Mouse (Mus musculus) frontal cortex, postnatal 36 days (tissue): ENCODE results near the gene Aldh5a1.
"Not testable (repeated sequence)": the region's sequence is repeated elsewhere in the genome, so short reads cannot be mapped to it uniquely, and the experiment has no call there.

Experiments
- DNase-seq, 2 experiments: peaks; one replicate each; pipeline ENCODE4 v3.0.0; 2022; ENCODE audit warnings: low spot score in 2 of 2

The Aldh5a1 gene

DNA sequence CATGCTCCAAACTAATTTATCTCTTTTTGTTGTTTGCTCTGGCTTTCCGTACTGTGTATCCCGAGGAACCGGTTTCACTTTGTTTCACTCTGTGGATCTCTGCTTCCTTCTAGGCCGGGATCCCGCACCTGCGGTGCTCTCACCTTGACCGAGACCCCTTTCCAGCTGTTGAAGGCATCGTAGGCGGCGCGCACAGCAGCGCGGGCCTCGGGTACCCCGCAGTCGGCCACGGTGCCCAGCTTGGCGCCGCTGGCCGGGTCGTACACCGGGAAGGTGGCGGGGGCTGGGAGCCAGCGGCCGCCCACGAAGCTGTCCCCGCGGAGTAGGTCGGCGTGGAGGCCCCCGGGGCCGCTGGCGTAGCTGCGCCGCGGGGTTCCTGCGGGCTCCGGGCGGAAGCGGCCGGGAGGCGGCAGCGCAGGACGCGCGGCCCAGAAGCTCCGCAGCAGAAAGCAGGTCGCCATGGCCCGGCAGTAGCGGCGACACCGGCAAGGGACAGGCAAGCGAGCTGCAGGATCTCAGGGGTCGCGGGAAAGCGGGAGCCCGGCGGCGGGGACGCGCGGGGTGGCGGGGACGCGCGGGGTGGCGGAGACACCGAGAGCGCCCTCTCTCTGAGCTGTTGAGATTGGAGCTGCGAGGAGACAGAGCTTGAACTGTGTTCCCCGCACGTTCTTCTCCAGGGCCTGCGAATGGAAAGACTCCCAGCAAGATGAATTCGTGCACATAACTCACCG, at the start of gene Aldh5a1:
TSS of gene Aldh5a1 (minus strand) at position 554 of the 731 bp plus-strand sequence.
- peak; percentile 78 to 81 for DNase-seq

DNA sequence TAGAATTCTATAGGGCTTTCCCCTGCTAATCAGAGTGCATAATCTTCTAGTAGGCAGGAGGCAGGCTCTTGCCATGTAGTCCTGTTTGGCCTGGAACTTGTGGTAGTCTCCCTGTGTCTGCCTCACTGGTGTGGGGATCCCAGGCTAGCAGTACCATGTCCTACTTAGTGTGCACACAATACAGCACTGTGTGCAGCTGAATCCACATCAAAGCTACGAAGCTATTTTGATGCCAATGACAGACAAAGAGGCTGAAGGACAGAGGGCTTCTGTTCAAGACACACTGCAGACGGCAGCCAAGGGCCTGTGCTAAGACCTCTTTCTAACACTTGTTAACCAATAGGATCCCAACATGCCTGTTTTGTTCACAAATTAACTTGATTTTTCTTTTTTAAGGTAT, 48.0 kb upstream of the Aldh5a1 start:
- DNase-seq: peak in 1 of 2 experiments; percentile 40

DNA sequence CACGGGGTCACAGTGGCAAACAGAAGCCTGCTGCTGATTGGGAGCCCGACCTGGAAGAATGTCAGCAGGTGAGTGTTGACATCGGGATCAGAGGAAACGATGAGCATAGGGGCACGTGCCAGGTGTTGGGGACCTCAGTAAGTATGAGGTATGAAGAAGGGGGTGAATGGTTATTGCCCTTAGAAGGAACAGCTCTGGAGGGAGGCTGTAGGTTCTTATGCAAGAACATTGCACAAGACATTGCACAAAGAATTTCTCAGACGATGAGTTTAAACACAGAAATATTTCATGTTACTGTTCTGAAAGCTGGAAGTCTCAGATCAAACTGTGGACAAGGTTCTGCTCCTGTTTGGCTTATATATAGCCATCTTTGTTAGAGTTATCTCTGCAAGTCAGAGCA, 43.6 kb upstream of the Aldh5a1 start:
- DNase-seq: no peak

DNA sequence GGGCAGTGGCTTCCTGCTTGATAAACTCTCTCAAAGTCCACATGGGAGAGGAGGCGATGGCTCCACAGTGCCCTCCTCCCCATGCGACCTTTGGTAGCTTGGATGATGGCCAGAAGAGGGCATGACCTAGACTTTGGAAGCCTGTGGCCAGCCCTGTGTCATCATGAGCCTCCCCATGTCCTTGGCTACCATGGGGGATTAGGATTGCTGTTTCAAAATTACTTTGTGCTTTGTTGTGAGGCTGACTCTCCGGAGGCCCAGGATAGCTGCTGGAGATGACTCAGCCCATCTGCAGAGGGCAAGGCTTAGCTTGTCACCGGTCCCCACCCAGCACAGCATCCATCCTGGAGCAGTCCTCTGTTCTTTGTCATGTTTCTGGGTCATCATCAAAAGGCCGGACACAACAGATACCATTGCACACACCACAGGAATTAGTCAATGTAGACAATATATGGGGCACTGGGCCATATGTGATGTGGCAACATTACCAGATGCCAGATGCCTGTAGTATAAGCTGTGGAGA, 40.4 kb upstream of the Aldh5a1 start:
- DNase-seq: peak in 1 of 2 experiments; percentile 13

DNA sequence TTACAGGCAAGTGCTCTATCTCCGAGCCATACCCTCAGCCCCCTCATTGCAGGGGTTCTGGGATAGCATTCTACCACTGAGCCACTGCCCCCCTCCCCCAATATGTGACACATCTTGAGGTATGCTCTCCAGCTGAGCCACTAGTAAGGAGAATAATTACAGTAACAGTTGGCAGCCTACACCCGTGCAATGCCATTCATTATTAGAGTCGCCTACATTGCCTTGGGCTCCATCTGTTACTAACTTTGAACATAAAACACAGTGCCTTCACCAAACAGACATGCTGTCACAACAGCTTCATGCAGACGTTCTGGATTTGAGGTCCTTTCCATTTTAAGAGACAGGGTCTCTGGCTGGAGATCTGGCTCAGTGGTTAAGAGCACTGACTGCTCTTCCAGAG, 38.9 kb upstream of the Aldh5a1 start:
- DNase-seq: peak in 1 of 2 experiments; percentile 12

DNA sequence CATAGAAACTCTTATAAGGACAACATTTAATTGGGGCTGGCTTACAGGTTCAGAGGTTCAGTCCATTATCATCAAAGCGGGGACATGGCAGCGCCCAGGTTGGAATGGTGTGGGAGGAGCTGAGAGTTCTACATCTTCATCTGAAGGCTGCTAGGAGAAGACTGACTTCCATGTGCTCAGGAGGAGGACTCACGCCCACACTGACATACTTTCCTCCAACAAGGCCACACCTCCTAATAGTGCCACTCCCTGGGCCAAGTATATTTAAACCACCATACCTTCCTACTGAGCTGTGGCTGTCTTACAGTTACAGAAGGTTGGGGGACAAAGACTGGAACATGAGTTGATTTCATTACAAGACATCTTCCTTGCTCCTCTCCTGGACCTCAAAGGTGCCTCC, 34.3 kb upstream of the Aldh5a1 start:
- DNase-seq: not testable (repeated sequence)

DNA sequence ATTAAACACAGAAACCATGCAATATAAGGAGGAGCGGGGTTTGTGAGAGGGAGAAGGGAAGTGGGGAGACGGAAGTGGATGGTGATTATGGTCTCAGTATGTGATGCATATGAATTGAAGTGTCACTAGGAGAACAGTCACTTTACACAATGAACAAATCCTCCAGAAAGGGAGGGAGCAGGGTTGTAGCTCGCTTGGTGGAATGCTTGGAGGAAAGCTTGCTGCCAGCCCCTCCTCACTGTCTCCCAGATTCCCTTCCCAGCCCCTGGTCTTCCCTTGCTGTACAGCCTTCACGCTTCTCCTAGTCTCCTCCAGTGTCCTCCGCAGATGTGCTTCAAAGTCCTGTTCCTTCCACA, 28.4 kb upstream of the Aldh5a1 start:
- no peak for DNase-seq

DNA sequence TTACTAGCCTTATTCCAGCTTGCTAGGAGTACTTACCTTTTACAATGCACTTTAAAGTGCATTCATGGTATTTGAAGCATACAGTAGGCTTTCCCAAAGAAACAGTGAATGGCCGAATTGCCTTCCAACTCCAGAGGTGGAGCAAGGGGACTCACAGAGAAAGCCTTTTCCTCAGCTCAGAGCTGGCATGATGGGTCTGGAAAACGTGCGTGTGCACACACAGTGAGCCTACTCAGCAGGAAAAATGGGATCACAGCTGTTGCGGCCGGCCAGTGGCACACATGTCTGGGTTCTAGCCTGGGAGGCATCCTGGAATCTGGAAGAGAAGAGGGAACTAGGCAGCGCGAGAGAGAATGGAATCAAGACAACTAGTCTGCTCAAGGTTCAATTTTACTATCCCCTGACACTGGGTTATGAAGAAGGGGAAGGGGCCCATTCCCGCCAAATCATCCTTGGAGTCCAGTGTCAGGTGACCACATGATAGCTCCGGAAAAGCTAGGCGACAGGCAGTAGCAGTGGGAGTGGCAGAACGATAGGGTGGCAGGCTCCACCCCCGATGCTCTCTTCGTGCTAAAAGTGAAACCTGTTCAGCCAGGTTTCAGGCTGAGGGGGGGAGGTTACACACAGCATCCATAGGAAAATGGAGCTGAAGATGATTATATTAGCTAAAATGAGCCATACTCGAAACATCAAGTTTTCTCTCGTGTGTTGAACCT, 27.8 kb upstream of the Aldh5a1 start:
- DNase-seq: no peak

DNA sequence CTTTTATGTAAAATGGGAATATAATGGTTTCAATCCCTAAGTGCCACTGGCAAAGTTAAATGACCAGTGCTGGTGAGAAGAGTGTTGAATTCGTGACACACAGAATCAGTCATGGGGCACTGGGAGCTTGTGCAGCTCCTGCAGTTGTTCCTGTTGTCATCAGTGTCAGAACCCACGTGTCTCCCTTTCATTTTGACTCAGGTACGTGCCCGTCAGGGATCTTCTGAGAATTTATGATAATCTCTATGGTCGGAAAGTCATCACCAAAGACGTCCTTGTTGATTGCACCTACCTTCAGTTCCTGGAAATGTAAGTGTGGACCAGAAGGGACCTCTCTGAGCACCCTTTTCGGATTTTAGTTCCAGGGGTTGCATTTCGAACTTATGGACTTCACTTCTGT, 24.7 kb upstream of the Aldh5a1 start:
- no peak for DNase-seq

DNA sequence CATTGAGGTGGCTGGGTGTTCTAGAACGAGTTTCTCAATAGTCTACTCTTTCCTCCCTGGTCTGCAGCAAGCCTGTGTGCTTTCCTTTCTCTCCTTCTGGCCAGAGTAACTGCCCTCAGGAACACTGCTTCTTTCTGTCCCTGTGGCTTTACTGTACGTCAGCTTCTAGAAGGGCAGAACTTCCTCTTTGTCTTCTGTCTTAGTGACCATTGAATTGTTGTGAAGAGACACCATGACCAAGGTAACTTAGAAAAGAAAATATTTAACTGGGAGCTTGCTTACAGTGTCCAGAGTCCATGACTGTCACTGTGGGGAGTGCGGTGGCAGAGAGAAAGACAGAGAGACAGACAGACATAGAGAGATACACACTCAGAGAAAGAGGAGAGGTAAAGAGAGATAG, 22.6 kb upstream of the Aldh5a1 start:
- no peak for DNase-seq

DNA sequence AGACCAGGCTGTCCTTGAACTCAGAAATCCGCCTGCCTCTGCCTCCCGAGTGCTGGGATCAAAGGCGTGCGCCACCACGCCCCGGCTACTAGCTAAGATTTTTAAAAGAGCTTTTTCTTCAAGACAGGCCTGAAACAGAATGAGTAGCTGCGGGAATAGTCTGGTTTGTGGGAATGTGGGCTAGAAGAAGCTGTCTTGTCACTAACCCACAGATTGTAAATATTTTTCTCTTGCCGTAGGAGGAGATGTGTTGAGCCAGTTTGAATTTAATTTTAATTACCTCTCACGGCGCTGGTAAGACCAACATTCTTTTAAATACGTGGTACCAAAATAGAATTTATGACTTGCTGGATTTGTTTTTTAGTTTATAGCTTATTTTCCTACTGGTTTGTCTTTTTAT, 21.2 kb upstream of the Aldh5a1 start:
- no peak for DNase-seq

DNA sequence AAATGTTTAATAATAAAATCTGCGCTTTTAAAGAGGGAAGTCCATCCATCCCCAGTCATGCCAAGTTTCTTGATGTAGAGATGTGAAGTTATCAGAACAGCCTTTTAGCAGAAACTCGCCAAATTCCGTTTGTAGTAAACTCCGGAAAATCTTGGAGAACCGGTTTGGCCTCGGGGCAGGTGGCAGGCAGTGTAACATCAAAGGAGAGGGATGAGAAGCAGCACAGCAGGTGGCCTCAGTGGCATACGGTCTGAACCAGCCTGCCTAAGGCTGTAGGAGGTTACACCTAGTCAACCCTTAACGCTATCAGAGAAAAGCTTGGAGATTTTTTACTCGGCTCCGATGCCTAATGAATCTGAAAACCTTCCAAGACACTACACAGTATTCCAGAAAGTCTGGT, 18.0 kb upstream of the Aldh5a1 start:
- no peak for DNase-seq

DNA sequence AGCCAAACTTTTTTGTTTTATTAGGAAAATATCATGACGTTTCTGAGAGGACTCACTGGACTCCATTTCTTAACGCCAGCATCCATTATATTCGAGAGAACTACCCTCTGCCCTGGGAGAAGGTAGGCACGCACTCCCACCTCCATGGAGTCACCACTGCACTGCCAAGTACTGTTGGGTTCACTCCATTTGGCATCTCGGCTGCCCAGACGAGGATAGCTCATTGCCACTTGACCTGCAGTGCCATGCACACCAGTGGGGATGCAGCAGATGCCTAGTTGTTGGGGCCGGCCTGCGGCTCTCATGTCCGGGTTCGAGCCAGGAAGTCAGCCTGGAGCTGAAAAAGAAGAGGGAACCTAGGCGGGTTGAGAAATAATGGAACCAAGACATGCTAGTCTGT, 17.6 kb upstream of the Aldh5a1 start:
- no peak for DNase-seq

DNA sequence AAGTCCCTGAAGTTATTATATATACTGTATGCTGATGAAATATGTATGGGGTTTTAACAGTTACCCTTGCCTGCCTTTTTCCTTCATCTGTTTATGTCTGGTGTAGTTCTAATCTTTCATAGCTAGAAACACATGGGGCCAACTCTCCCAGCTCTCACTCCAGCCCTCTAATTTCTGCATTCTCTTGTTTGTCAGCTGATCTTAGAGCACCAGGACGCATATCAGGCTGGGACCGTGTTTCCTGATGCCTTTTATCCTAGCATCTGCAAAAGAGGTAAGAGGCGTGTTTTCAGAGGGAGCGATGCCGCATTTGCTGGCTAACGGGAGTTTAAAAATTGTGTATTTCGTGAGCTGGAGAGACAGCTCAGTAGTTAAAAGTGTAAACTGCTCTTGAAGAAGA, 15.2 kb upstream of the Aldh5a1 start:
- DNase-seq: no peak

DNA sequence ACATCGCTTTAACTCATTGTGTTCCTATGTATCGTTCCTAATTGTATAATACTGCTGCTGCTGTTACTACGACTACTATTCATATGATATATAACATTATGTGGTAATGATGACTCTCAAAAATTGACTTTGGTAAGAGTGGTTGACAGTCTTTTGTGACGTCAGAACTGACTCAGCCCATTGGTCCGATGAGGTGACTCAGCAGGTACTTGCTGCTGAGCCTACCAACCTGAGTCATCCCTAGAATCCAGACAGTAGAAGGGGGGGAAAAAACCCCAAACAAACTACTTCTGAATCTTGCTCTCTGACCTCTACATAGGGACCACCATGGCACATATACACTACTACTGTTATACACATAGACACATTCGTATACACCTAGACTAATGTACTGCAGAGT, 11.4 kb upstream of the Aldh5a1 start:
- DNase-seq: no peak

DNA sequence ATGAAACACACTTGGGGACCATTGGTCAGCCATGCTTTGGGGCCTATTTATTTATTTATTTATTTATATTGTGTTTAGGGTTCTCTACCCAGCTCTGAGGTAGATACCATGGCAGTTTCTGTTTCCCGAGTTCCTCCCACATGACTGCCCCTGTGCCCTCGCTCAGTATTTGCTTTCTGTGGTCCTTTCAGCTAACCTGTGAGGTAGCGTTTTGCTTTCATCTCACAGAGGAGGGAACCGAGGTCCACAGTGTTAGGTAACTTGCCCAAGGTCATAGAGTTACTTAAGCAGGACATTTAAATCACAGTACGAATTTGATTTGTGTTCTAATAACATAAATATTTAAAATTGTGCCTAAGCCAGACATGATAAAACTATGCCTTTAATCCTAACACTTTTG, 9.7 kb upstream of the Aldh5a1 start:
- no peak for DNase-seq

DNA sequence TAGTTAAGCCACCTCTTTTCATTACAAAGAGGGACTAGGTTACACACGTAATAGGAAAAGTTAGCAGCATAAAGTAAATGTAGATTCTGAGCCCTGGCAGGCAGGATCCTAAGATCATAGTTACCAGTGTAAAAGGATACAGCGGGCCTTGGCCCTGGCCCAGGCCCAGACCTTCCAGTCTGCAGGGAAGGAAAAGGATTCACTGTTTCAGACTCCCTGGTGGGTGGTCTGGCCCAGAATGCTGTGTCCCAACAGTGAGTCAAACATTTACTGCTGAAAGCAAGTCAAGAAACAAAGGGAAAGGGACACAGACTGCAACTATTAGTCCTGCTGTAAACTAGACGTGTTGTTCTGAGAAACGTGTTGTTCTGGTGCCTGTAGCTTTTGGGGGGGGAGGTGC, 8.1 kb upstream of the Aldh5a1 start:
- no peak for DNase-seq

DNA sequence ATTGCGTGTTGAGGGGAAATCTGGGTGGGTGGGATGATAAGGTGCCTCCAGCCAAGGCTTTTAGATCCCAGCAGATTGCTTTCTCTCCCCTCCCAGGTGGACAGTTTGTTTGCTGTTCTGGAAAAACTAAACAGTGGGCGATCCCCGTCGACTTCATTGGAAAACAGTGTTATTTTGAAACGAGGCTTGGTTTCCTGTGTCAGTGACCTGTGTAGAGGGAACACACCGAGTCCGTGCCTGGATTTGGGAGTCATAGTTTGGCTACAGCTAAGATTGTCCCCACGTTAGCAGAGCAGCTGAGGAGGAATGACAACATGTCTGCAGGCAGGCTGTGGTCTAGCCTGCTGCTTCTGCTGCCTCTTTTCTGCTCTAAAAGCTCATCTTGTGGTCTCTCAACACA, 5.8 kb upstream of the Aldh5a1 start:
- DNase-seq: no peak

DNA sequence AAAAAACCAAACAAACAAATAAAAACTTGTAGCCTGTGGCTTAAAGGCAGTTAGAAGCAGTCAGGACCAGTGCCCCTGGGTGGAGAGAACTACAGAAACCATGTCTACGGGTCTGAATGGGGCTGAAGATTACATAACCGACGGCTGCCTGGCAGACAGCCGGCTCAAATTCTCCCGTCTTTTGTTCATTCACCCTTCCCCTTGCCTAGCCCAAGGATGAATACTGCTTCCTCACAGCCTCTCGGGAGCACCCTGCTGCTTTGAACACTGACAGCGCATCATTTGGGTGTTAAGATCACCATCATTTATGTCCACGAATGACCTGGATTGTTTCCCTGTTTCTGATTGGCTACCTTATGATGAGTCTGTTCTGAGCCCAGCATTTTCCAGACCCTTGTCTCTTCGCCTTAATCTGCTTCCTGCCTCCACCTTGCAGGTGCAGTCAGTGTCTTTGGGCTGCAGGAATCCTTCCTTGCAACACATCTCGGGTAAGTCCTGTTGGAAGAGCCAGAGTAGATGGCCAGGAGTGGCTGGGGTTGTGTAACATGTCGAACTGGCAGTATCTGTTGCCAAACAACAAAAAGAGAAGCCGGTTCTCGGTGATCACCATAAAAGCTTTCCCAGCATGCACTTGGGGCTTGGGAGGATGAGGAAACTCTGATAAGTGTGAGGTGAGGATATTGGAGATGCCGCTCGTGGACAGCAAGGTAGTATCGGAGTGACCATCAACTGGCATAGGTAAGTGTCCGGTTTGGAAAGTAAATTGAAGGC, 5.2 kb upstream of the Aldh5a1 start, which contains the start of gene Gpld1:
TSS of gene Gpld1 (plus strand) at position 641 of the 771 bp plus-strand sequence.
- DNase-seq: peak; percentile 13 to 29

DNA sequence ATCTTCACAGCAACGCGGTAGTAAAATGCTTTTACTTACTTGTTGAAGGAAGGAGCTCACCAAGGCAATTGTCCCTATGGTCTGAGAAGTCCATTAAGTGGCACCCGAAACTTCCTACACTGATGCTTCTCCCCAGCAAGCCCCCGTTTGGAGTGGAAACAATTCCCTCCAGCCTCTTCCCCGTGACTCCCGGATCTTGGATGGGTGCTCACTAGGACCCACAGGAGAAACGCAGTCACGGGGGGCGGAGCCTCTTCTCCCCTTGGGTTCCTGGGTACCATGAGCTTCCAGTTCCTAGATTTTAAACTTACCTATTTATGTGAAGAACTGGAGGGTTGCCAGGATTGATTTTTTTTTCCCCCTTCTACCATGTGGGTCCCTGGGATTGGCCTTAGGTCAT, 2.0 kb upstream of the Aldh5a1 start:
- DNase-seq: no peak

DNA sequence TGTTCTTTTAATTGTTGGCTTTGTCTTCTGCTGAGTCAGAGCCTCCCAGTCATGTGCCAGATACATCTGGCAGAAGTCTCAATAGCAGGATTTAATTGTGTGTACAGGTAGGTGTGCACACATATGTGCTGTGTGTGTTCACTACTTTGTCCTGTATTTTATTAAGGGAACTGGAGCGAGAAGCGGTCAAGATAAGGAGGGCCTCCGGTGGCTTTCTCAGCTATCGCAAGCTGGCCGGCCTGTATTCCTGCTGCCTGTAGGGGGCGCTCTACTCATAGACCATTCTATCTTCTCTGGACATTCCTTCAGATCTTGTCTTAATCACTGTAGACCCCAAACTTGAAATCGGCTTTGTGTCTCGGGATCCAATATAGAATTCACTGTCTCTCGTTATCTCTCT, 1.2 kb upstream of the Aldh5a1 start:
- DNase-seq: peak; percentile 66 to 80

DNA sequence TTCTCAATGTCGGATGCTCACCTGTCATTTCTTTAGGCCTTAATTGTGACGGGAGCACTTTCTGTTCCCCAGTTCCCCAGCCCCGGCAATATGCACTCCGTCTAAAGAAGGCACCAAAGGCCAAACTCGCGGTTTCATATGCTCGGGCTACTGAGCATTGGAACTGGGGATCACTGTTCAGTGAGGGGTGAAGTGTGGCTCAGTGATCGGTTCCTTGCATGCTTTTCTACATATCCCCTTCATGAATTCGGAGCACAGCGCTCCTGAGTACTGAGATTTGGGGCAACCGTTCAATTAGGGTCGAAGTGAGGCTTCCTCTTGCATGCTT, 342 bp upstream of the Aldh5a1 start:
- no peak for DNase-seq

DNA sequence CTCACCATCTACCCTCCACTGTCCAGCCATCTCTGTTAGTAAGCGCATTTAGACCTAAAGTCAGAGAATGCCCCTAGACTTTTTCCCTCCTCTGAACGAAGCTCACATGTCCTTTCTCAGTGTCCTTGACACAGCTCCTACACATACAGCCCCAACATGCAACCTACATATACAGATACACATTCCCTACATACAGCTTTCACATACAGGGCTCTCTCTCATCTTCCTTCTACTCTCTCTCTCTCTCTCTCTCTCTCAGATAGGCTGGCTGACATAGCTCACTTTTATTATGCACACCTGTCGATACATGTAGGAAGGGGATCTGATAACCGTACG, 721 bp downstream of the Aldh5a1 start:
- DNase-seq: no peak
